Mouse (Mus musculus) small intestine, adult 2 months (tissue): ENCODE measurements around the gene Gns.

ENCODE experiments used
- CTCF ChIP-seq: fragments of 200-500 bp; IDR thresholded peaks from 2 replicates; pipeline ENCODE4 v1.5.1; 2012; ENCODE audit warnings: low read depth, mild to moderate bottlenecking, control low read depth, inconsistent platforms, low read length, moderate library complexity, mixed read lengths; ENCODE audit not compliant: insufficient replicate concordance, insufficient read length; ENCODE audit errors: extremely low read depth
- POLR2A ChIP-seq: fragments of 200-500 bp; IDR thresholded peaks from 2 replicates; pipeline ENCODE4 v1.6.1; 2012; ENCODE audit warnings: low read depth, mild to moderate bottlenecking, control low read depth, inconsistent platforms, low read length, moderate library complexity

GRCm38 (mm10) chr10:121342260-121342659 is 22.6 kb upstream of the Gns start:
- TF ChIP-seq CTCF (no peak), POLR2A (no peak)
